Mouse (Mus musculus) bone marrow macrophage, adult 2 months (primary cell): ENCODE data around the gene Edf1.

Experiments used
- CTCF ChIP-seq: IDR thresholded peaks from 2 replicates; pipeline ENCODE4 v1.5.1; 2012; ENCODE audit warnings: low read depth, mild to moderate bottlenecking, low read length, moderate library complexity
- POLR2A ChIP-seq: IDR thresholded peaks from 2 replicates; pipeline ENCODE4 v1.6.1; 2012; ENCODE audit warnings: mild to moderate bottlenecking, low read depth, low read length, borderline replicate concordance

DNA sequence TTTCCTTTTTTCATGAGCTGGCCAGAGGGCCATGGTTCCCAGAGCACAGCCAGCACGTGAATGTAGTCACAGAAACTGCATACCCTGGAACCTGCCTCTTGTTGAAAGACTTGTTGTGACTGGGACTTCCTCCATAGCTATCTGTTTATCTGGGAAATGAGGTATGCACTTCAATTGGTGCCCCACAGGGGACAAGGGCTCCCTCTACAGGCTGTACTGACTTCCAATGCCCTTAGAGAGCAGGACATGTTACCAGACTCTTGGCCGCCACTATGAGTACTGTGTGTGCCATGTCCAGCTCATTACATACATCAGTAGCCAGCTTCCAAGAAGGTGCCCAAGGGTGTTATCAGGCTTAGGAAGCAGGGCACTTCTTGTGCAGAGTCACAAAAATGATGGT lies 34.2 kb downstream of the Edf1 start:
- TF ChIP-seq POLR2A (no peak), CTCF (peak; percentile 41; the same call in 1 of the 2 replicates)
